Mouse (Mus musculus): Measurements from ENCODE around the gene Tmem184a. TPM values are rescaled to one million over a fixed set of nuclear protein-coding genes. Genes with fewer than 3 reads are reported as not detected.

The Tmem184a gene
- polyA plus RNA-seq, 1 experiment from 2014 or later, result 15.1 TPM

- ATAC-seq (replicated peaks; ENCODE audit: low FRiP score, low TSS enrichment, low read depth) (no peak), DNase-seq (ENCODE audit: low spot score) (no peak)
- no peak overlapping the region; the same call in 1 of the 2 replicates for H3K9ac ChIP-seq (ENCODE audit: low read length)
Measured at GRCm38 (mm10) chr5:139793338-139794089, 26.2 kb downstream of the Tmem184a start.

DNA sequence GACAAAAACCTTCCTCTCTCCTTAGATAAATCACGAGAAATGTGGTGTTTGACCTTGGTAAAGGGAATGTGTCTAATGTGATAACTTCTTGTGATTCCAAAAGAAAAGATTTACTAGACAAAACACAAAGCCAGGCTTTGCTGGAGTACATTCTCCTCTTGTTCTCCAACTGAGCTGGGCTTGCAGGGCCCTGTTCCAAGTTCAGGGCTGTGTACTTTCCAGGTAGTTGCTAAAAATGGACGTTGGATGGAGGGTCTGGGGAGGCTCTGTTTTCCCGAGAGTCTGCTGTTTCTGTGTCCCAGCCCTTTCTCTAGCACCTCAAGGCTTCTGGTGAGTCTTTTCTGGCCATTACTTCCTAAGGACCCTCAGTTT, 26.8 kb downstream of the Tmem184a start:
- Histone ChIP-seq H3K4me1 (replicated peaks; ENCODE audit: control insufficient read depth, insufficient read depth, low read length) (peaks cover 54% of the 10 kb centered on the region), H3K27me3 (replicated peaks; ENCODE audit: control insufficient read depth, insufficient read depth, low read length) (no peaks in the 10 kb centered on the region), H3K9me3 (ENCODE audit: control insufficient read depth, low read length) (no peaks in the 10 kb centered on the region), H3K9ac (ENCODE audit: low read length) (no peak overlapping the region), H3K4me2 (ENCODE audit: low read length) (peak overlapping the region; percentile 93), H3K27ac (ENCODE audit: low read depth) (peak overlapping the region; percentile 66), H3K4me3 (ENCODE audit: low read depth, low read length) (peak overlapping the region; percentile 68), H3K36me3 (ENCODE audit: control insufficient read depth, insufficient read depth, low read length) (no peaks in the 10 kb centered on the region)
- WGBS, result 28% methylated on average over 3 of the region's 3 CpGs
- DNase-seq (ENCODE audit: low spot score), result no peak
- no peak for ATAC-seq (replicated peaks; ENCODE audit: low FRiP score, low TSS enrichment, low read depth)

More at GRCm38 (mm10) chr5:139793338-139794089, 26.2 kb downstream of the Tmem184a start:
- peaks cover 60% of the 10 kb centered on the region for H3K4me1 ChIP-seq (replicated peaks; ENCODE audit: control insufficient read depth, insufficient read depth, low read length)
- H3K27ac ChIP-seq (ENCODE audit: low read depth), result peak overlapping the region; percentile 66
- 24% methylated on average over 11 of the region's 11 CpGs for WGBS
- no peaks in the 10 kb centered on the region for H3K9me3 ChIP-seq (ENCODE audit: control insufficient read depth, low read length)
- peak overlapping the region; percentile 68 for H3K4me3 ChIP-seq (ENCODE audit: low read depth, low read length)
- no peaks in the 10 kb centered on the region for H3K27me3 ChIP-seq (replicated peaks; ENCODE audit: control insufficient read depth, insufficient read depth, low read length)
- peak overlapping the region; percentile 93 for H3K4me2 ChIP-seq (ENCODE audit: low read length)
- no peaks in the 10 kb centered on the region for H3K36me3 ChIP-seq (ENCODE audit: control insufficient read depth, insufficient read depth, low read length)

GRCm38 (mm10) chr5:139792159-139792775, 27.4 kb downstream of the Tmem184a start:
- Histone ChIP-seq H3K4me3 (ENCODE audit: low read depth, low read length) (peak overlapping the region; percentile 68), H3K4me2 (ENCODE audit: low read length) (peak overlapping the region; percentile 93), H3K27me3 (replicated peaks; ENCODE audit: control insufficient read depth, insufficient read depth, low read length) (no peaks in the 10 kb centered on the region), H3K9ac (ENCODE audit: low read length) (peak overlapping the region; percentile 67), H3K27ac (ENCODE audit: low read depth) (no peak overlapping the region), H3K4me1 (replicated peaks; ENCODE audit: control insufficient read depth, insufficient read depth, low read length) (peaks cover 47% of the 10 kb centered on the region), H3K9me3 (ENCODE audit: control insufficient read depth, low read length) (no peaks in the 10 kb centered on the region), H3K36me3 (ENCODE audit: control insufficient read depth, insufficient read depth, low read length) (no peaks in the 10 kb centered on the region)
- ATAC-seq (replicated peaks; ENCODE audit: low FRiP score, low TSS enrichment, low read depth), result no peak
- 14% methylated on average over 11 of the region's 11 CpGs for WGBS
- DNase-seq (ENCODE audit: low spot score), result no peak

DNA sequence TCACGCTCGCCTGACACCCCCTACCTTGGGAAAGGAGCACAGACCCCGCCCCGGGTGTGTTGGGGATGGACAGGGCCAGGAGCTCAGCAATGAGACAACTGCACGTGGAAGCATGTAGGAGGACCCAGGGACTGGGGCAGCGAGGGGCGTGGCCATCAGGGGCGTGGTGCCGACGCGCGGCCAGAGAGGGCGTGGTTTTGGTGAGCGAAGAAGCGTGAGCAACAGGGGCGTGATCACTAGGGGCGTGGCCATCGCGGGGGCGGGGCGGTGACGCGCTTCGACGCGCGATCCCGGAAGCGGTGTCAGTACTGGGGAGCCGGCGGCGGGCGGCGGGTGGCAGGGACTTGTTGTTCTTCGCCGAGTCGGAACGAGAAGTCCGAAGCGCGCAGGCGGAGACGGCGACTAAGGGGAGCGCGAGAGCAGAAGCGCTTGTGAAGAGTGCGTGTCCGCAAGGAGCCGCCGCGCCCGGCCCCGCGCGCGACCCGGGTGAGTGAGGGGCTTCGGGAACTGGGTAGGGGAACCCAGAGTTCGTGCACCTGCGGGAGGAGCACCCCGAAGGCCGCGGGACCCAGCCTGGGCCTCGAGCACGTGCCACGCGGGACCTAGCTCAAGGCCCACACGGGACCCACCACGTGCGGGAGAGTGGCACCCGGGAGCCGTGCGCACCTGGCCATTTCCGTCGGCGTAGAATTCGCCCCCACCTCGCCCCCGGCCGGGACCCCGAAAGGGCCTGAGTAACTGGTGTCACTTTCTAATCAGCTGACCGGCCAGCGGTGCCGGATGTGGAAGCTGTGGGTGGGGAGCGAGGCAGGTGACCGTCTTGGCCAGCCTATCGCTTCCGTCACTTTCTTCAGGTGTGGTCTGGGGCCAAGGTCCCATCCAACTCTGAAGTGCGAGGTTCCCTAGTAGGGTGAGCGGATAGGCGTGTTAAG, 28.2 kb downstream of the Tmem184a start, which contains the start of gene Mafk:
Gene Mafk, plus strand, starts transcription at position 287 of the 932 bp plus-strand sequence.
- Histone ChIP-seq H3K4me2 (ENCODE audit: low read length) (peak within 1 kb of the TSS; percentile 93), H3K4me1 (replicated peaks; ENCODE audit: control insufficient read depth, insufficient read depth, low read length) (peaks cover 39% of the 10 kb centered on the region), H3K27ac (ENCODE audit: low read depth) (peak within 1 kb of the TSS; percentile 74), H3K9me3 (ENCODE audit: control insufficient read depth, low read length) (no peaks in the 10 kb centered on the region), H3K4me3 (ENCODE audit: low read depth, low read length) (peak within 1 kb of the TSS; percentile 68), H3K36me3 (ENCODE audit: control insufficient read depth, insufficient read depth, low read length) (no peaks in the 10 kb centered on the region), H3K27me3 (replicated peaks; ENCODE audit: control insufficient read depth, insufficient read depth, low read length) (no peaks in the 10 kb centered on the region), H3K9ac (ENCODE audit: low read length) (peak within 1 kb of the TSS; percentile 67)
- ATAC-seq (replicated peaks; ENCODE audit: low FRiP score, low TSS enrichment, low read depth) (peak; percentile 89), DNase-seq (ENCODE audit: low spot score) (peak; percentile 99)
- under 1% methylated on average over 83 of the region's 92 CpGs for WGBS

- H3K4me3 ChIP-seq (ENCODE audit: low read depth, low read length), result no peak overlapping the region
- no peak overlapping the region for H3K27ac ChIP-seq (ENCODE audit: low read depth)
- no peaks in the 10 kb centered on the region for H3K27me3 ChIP-seq (replicated peaks; ENCODE audit: control insufficient read depth, insufficient read depth, low read length)
- ATAC-seq (replicated peaks; ENCODE audit: low FRiP score, low TSS enrichment, low read depth) (no peak), DNase-seq (ENCODE audit: low spot score) (no peak)
- WGBS, result 54% methylated on average over 4 of the region's 4 CpGs
- no peak overlapping the region for H3K9ac ChIP-seq (ENCODE audit: low read length)
- no peaks in the 10 kb centered on the region for H3K36me3 ChIP-seq (ENCODE audit: control insufficient read depth, insufficient read depth, low read length)
- H3K9me3 ChIP-seq (ENCODE audit: control insufficient read depth, low read length), result no peaks in the 10 kb centered on the region
- peaks cover 28% of the 10 kb centered on the region for H3K4me1 ChIP-seq (replicated peaks; ENCODE audit: control insufficient read depth, insufficient read depth, low read length)
- no peak overlapping the region for H3K4me2 ChIP-seq (ENCODE audit: low read length)
Measured at GRCm38 (mm10) chr5:139789466-139789865, 30.3 kb downstream of the Tmem184a start.

DNA sequence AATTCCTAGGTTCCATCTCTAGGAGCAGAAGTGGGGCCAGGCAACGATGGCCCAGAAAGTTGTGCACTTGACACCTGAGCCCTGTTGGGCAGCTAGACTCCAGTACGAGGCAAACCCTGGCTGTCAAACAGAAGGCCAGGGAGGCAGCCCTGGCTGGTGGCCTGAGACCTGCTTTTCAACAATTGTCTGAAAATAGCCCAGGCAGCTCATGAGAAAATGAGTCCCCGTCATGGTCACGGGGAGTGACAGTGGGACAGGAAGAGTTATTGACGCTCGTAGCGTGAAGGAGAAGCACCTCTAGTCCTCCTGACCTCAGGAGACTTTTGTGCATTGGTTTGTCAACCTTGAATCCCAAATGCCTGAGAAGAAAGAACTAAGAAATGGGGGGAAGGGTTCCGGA, 38.3 kb downstream of the Tmem184a start:
- no peaks in the 10 kb centered on the region for H3K9me3 ChIP-seq (ENCODE audit: control insufficient read depth, low read length)
- no peaks in the 10 kb centered on the region for H3K36me3 ChIP-seq (ENCODE audit: control insufficient read depth, insufficient read depth, low read length)
- H3K4me2 ChIP-seq (ENCODE audit: low read length), result no peak overlapping the region
- no peak for ATAC-seq (replicated peaks; ENCODE audit: low FRiP score, low TSS enrichment, low read depth)
- no peak for DNase-seq (ENCODE audit: low spot score)
- H3K27me3 ChIP-seq (replicated peaks; ENCODE audit: control insufficient read depth, insufficient read depth, low read length), result no peaks in the 10 kb centered on the region
- no peaks in the 10 kb centered on the region for H3K4me1 ChIP-seq (replicated peaks; ENCODE audit: control insufficient read depth, insufficient read depth, low read length)
- WGBS, result 81% methylated on average over 8 of the region's 8 CpGs
- H3K9ac ChIP-seq (ENCODE audit: low read length), result no peak overlapping the region
- no peak overlapping the region for H3K4me3 ChIP-seq (ENCODE audit: low read depth, low read length)
- H3K27ac ChIP-seq (ENCODE audit: low read depth), result no peak overlapping the region

DNA sequence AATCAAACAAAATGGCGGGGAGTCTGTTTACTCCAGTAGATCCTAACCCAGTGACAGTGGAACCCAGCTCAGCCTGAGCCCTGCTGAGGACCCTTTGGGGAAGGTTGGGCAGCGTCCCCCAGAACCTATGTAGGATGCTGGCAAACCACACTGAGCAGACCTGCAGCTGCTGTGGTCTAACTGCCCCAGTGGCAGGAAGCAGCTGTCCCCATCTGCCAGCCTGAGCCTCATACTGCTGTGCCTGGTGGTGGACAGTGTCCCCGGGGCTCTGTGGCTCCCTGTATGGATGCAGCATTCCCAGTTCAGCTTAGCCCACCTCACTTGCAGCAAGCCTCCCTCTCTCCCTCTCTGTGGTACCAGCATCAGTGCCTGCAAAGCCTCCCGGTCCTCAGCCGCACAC, 42.8 kb downstream of the Tmem184a start:
- Histone ChIP-seq H3K9ac (ENCODE audit: low read length) (no peak overlapping the region), H3K4me1 (replicated peaks; ENCODE audit: control insufficient read depth, insufficient read depth, low read length) (peaks cover 8% of the 10 kb centered on the region)
- 76% methylated on average over 5 of the region's 5 CpGs for WGBS

GRCm38 (mm10) chr5:139775216-139775926, 44.3 kb downstream of the Tmem184a start, which contains the start of gene Ints1:
Ints1 (minus strand) TSS chr5:139775674.
- H3K9ac ChIP-seq (ENCODE audit: low read length), result peak within 1 kb of the TSS; percentile 63
- peaks cover 8% of the 10 kb centered on the region for H3K4me1 ChIP-seq (replicated peaks; ENCODE audit: control insufficient read depth, insufficient read depth, low read length)
- H3K27me3 ChIP-seq (replicated peaks; ENCODE audit: control insufficient read depth, insufficient read depth, low read length), result no peaks in the 10 kb centered on the region
- under 1% methylated on average over 55 of the region's 55 CpGs for WGBS
- peak; percentile 89 for ATAC-seq (replicated peaks; ENCODE audit: low FRiP score, low TSS enrichment, low read depth)
- peak; percentile 98 for DNase-seq (ENCODE audit: low spot score)
- H3K4me2 ChIP-seq (ENCODE audit: low read length), result peak within 1 kb of the TSS; percentile 95
- peaks cover 34% of the 10 kb centered on the region for H3K36me3 ChIP-seq (ENCODE audit: control insufficient read depth, insufficient read depth, low read length)
- peak within 1 kb of the TSS; percentile 66 for H3K4me3 ChIP-seq (ENCODE audit: low read depth, low read length)
- no peak within 1 kb of the TSS for H3K27ac ChIP-seq (ENCODE audit: low read depth)
- H3K9me3 ChIP-seq (ENCODE audit: control insufficient read depth, low read length), result no peaks in the 10 kb centered on the region

More for the DNA sequence above, 42.8 kb downstream of the Tmem184a start:
- H3K27me3 ChIP-seq (replicated peaks; ENCODE audit: control insufficient read depth, insufficient read depth, low read length), result no peaks in the 10 kb centered on the region
- DNase-seq (ENCODE audit: low spot score), result no peak
- no peak overlapping the region for H3K4me2 ChIP-seq (ENCODE audit: low read length)
- ATAC-seq (replicated peaks; ENCODE audit: low FRiP score, low TSS enrichment, low read depth), result no peak
- H3K9me3 ChIP-seq (ENCODE audit: control insufficient read depth, low read length), result no peaks in the 10 kb centered on the region
- H3K36me3 ChIP-seq (ENCODE audit: control insufficient read depth, insufficient read depth, low read length), result peaks cover 18% of the 10 kb centered on the region
- H3K27ac ChIP-seq (ENCODE audit: low read depth), result no peak overlapping the region
- H3K4me3 ChIP-seq (ENCODE audit: low read depth, low read length), result no peak overlapping the region
